Mouse (Mus musculus): ENCODE results near the gene Aqp1. TPM values are rescaled to one million over a fixed set of nuclear protein-coding genes. Genes with fewer than 3 reads are reported as not detected.
A peak's percentile ranks its signal among the peaks of the same experiment; 100 is the strongest.

Gene Aqp1
- polyA plus RNA-seq, 1 experiment from 2014 or later: 140 TPM

GRCm38 (mm10) chr6:55357636-55358031, 21.4 kb downstream of the Aqp1 start:
- no peaks in the 10 kb centered on the region for H3K36me3 ChIP-seq (ENCODE audit: insufficient read depth, low read length)
- ATAC-seq (replicated peaks; ENCODE audit: low FRiP score, low read depth): peak; percentile 88
- H3K9ac ChIP-seq (ENCODE audit: low read depth, low read length): no peak overlapping the region
- no peak for TF ChIP-seq CTCF (IDR thresholded peaks at IDR 0.05; ENCODE audit: low read depth)
- H3K4me2 ChIP-seq (ENCODE audit: low read length): no peak overlapping the region
- H3K4me1 ChIP-seq (replicated peaks; ENCODE audit: insufficient read depth, low read length): no peaks in the 10 kb centered on the region
- peak overlapping the region; percentile 67; the same call in 1 of the 2 replicates for H3K27ac ChIP-seq
- no peaks in the 10 kb centered on the region for H3K27me3 ChIP-seq (ENCODE audit: insufficient read depth, low read length)
- 44% methylated on average over 6 of the region's 6 CpGs for WGBS
- no peaks in the 10 kb centered on the region for H3K9me3 ChIP-seq (replicated peaks; ENCODE audit: low read length)
- DNase-seq (ENCODE audit: low spot score): peak; percentile 34
- H3K4me3 ChIP-seq (replicated peaks; ENCODE audit: low read depth, low read length): no peak overlapping the region

GRCm38 (mm10) chr6:55358731-55359143, 22.5 kb downstream of the Aqp1 start:
- H3K4me2 ChIP-seq (ENCODE audit: low read length): no peak overlapping the region
- no peaks in the 10 kb centered on the region for H3K36me3 ChIP-seq (ENCODE audit: insufficient read depth, low read length)
- ATAC-seq (replicated peaks; ENCODE audit: low FRiP score, low read depth) (no peak), DNase-seq (ENCODE audit: low spot score) (peak; percentile 69)
- no peaks in the 10 kb centered on the region for H3K27me3 ChIP-seq (ENCODE audit: insufficient read depth, low read length)
- no peak overlapping the region for H3K9ac ChIP-seq (ENCODE audit: low read depth, low read length)
- H3K4me1 ChIP-seq (replicated peaks; ENCODE audit: insufficient read depth, low read length): no peaks in the 10 kb centered on the region
- H3K4me3 ChIP-seq (replicated peaks; ENCODE audit: low read depth, low read length): no peak overlapping the region
- WGBS: 41% methylated on average over 2 of the region's 2 CpGs
- H3K27ac ChIP-seq: no peak overlapping the region
- no peaks in the 10 kb centered on the region for H3K9me3 ChIP-seq (replicated peaks; ENCODE audit: low read length)
- TF ChIP-seq CTCF (IDR thresholded peaks at IDR 0.05; ENCODE audit: low read depth): peak; percentile 78

GRCm38 (mm10) chr6:55362663-55363062, 26.4 kb downstream of the Aqp1 start:
- H3K4me1 ChIP-seq (replicated peaks; ENCODE audit: insufficient read depth, low read length): no peaks in the 10 kb centered on the region
- 88% methylated on average over 1 of the region's 1 CpGs for WGBS
- DNase-seq (ENCODE audit: low spot score) (no peak), ATAC-seq (replicated peaks; ENCODE audit: low FRiP score, low read depth) (no peak)
- no peaks in the 10 kb centered on the region for H3K36me3 ChIP-seq (ENCODE audit: insufficient read depth, low read length)
- no peak overlapping the region for H3K4me2 ChIP-seq (ENCODE audit: low read length)
- no peak for TF ChIP-seq CTCF (IDR thresholded peaks at IDR 0.05; ENCODE audit: low read depth)
- no peaks in the 10 kb centered on the region for H3K27me3 ChIP-seq (ENCODE audit: insufficient read depth, low read length)
- H3K9ac ChIP-seq (ENCODE audit: low read depth, low read length): no peak overlapping the region
- H3K9me3 ChIP-seq (replicated peaks; ENCODE audit: low read length): no peaks in the 10 kb centered on the region
- H3K4me3 ChIP-seq (replicated peaks; ENCODE audit: low read depth, low read length): no peak overlapping the region
- H3K27ac ChIP-seq: no peak overlapping the region

- Histone ChIP-seq H3K9me3 (replicated peaks; ENCODE audit: low read length) (no peaks in the 10 kb centered on the region), H3K4me2 (ENCODE audit: low read length) (no peak overlapping the region), H3K36me3 (ENCODE audit: insufficient read depth, low read length) (no peaks in the 10 kb centered on the region), H3K9ac (ENCODE audit: low read depth, low read length) (no peak overlapping the region), H3K27ac (no peak overlapping the region), H3K4me3 (replicated peaks; ENCODE audit: low read depth, low read length) (no peak overlapping the region), H3K4me1 (replicated peaks; ENCODE audit: insufficient read depth, low read length) (no peaks in the 10 kb centered on the region), H3K27me3 (ENCODE audit: insufficient read depth, low read length) (no peaks in the 10 kb centered on the region)
- TF ChIP-seq CTCF (IDR thresholded peaks at IDR 0.05; ENCODE audit: low read depth): no peak
- ATAC-seq (replicated peaks; ENCODE audit: low FRiP score, low read depth) (no peak), DNase-seq (ENCODE audit: low spot score) (no peak)
These were observed 30.9 kb downstream of the Aqp1 start for GRCm38 (mm10) chr6:55367126-55367525.

GRCm38 (mm10) chr6:55370831-55371230, 34.6 kb downstream of the Aqp1 start:
- Histone ChIP-seq H3K36me3 (ENCODE audit: insufficient read depth, low read length) (no peaks in the 10 kb centered on the region), H3K27me3 (ENCODE audit: insufficient read depth, low read length) (no peaks in the 10 kb centered on the region), H3K9ac (ENCODE audit: low read depth, low read length) (no peak overlapping the region), H3K27ac (no peak overlapping the region), H3K4me2 (ENCODE audit: low read length) (no peak overlapping the region), H3K4me3 (replicated peaks; ENCODE audit: low read depth, low read length) (no peak overlapping the region), H3K4me1 (replicated peaks; ENCODE audit: insufficient read depth, low read length) (no peaks in the 10 kb centered on the region), H3K9me3 (replicated peaks; ENCODE audit: low read length) (no peaks in the 10 kb centered on the region)
- ATAC-seq (replicated peaks; ENCODE audit: low FRiP score, low read depth) (no peak), DNase-seq (ENCODE audit: low spot score) (no peak)
- TF ChIP-seq CTCF (IDR thresholded peaks at IDR 0.05; ENCODE audit: low read depth): no peak
- 88% methylated on average over 6 of the region's 6 CpGs for WGBS

- H3K9me3 ChIP-seq (replicated peaks; ENCODE audit: low read length): no peaks in the 10 kb centered on the region
- no peaks in the 10 kb centered on the region for H3K4me1 ChIP-seq (replicated peaks; ENCODE audit: insufficient read depth, low read length)
- ATAC-seq (replicated peaks; ENCODE audit: low FRiP score, low read depth): no peak
- no peaks in the 10 kb centered on the region for H3K27me3 ChIP-seq (ENCODE audit: insufficient read depth, low read length)
- no peaks in the 10 kb centered on the region for H3K36me3 ChIP-seq (ENCODE audit: insufficient read depth, low read length)
- no peak for DNase-seq (ENCODE audit: low spot score)
- no peak within 1 kb of the TSS for H3K4me3 ChIP-seq (replicated peaks; ENCODE audit: low read depth, low read length)
- WGBS: 76% methylated on average over 6 of the region's 6 CpGs
- TF ChIP-seq CTCF (IDR thresholded peaks at IDR 0.05; ENCODE audit: low read depth): no peak
- no peak within 1 kb of the TSS for H3K4me2 ChIP-seq (ENCODE audit: low read length)
- H3K27ac ChIP-seq: no peak within 1 kb of the TSS
- H3K9ac ChIP-seq (ENCODE audit: low read depth, low read length): no peak within 1 kb of the TSS
These were observed 39.8 kb downstream of the Aqp1 start, which contains the start of gene Ghrhr for GRCm38 (mm10) chr6:55376076-55376475. Gene Ghrhr (plus strand): TSS chr6:55376295.

GRCm38 (mm10) chr6:55376511-55376910, 40.3 kb downstream of the Aqp1 start:
- H3K9me3 ChIP-seq (replicated peaks; ENCODE audit: low read length): no peaks in the 10 kb centered on the region
- no peak overlapping the region for H3K9ac ChIP-seq (ENCODE audit: low read depth, low read length)
- 66% methylated on average over 5 of the region's 5 CpGs for WGBS
- ATAC-seq (replicated peaks; ENCODE audit: low FRiP score, low read depth) (no peak), DNase-seq (ENCODE audit: low spot score) (no peak)
- no peak overlapping the region for H3K27ac ChIP-seq
- no peak for TF ChIP-seq CTCF (IDR thresholded peaks at IDR 0.05; ENCODE audit: low read depth)
- H3K4me1 ChIP-seq (replicated peaks; ENCODE audit: insufficient read depth, low read length): no peaks in the 10 kb centered on the region
- no peaks in the 10 kb centered on the region for H3K36me3 ChIP-seq (ENCODE audit: insufficient read depth, low read length)
- no peak overlapping the region for H3K4me3 ChIP-seq (replicated peaks; ENCODE audit: low read depth, low read length)
- H3K4me2 ChIP-seq (ENCODE audit: low read length): no peak overlapping the region
- H3K27me3 ChIP-seq (ENCODE audit: insufficient read depth, low read length): no peaks in the 10 kb centered on the region
